Mouse (Mus musculus): ENCODE results near the gene Tnnc2. TPM values are rescaled to one million over a fixed set of nuclear protein-coding genes. Genes with fewer than 3 reads are reported as not detected.
A peak's percentile ranks its signal among the peaks of the same experiment; 100 is the strongest.

Gene Tnnc2
- 8.1 and 16.8 TPM in 2 replicates for polyA plus RNA-seq (2015; fragmentation: Nextera tagmentation; extraction: Ambion mirVana)

DNA sequence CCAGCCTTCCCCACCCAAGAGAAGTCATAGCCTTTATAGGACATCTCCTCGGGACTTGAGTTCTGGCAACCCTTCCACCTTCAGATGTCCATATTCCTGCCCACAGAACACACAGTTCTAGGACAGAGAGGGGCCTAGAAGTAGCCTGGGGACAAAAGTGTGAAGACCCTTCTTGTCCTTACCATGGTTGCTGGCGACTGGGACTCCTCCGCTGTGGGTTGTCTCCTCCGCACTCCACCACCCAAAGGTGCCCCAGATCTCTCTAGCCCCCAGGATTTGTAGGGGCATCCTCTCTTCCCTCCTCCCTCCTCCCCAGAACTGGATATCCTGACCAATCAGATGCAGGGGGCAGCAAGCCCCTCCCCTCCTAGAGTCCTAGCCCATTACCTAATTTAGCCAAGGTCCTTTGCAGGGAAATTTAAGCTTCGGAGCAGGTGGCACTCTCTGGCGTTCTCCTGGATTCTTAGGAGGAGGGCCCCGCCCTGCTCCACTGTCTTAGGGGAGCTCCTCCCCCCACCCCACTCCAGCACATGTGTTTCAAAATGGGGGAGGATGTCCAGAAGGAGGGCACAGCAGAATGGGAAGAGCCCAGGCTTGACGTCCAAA, at the start of gene Tnnc2:
Gene Tnnc2, minus strand, starts transcription at position 487 of the 606 bp plus-strand sequence.
- Histone ChIP-seq H3K9ac (no peak within 1 kb of the TSS), H3K36me3 (no peaks in the 10 kb centered on the region), H3K27ac (no peak within 1 kb of the TSS), H3K9me3 (no peaks in the 10 kb centered on the region), H3K4me2 (no peak within 1 kb of the TSS), H3K4me3 (replicated peaks) (no peak within 1 kb of the TSS), H3K27me3 (replicated peaks) (no peaks in the 10 kb centered on the region), H3K4me1 (peaks cover 1% of the 10 kb centered on the region; the same call in 1 of the 2 replicates)
- 73% methylated on average over 8 of the region's 8 CpGs for WGBS
- ATAC-seq (ENCODE audit: insufficient read depth, low FRiP score, low read depth) = no peak

DNA sequence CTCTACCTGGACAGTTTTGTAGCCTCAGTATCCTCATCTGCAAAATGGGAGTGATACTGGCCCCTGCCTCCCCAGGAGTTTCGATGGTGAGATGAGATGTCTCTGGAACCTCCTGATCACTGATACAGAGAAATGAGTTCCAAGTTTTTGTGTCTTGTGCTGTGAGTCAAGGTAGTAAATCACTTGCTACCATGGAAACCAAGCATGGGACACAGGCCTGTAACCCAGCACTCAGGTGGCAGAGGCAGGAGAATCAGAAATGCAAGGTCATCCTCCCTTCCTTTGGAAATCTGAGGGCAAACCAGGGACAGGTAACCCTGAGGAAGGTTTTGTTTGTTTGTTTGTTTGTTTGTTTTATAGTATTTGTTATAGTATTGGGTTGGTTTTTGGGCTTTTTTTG, 49.3 kb upstream of the Tnnc2 start:
- Histone ChIP-seq H3K4me2 (no peak overlapping the region), H3K27ac (no peak overlapping the region), H3K27me3 (replicated peaks) (no peaks in the 10 kb centered on the region), H3K9me3 (no peaks in the 10 kb centered on the region), H3K36me3 (peaks cover 16% of the 10 kb centered on the region), H3K4me1 (peaks cover 6% of the 10 kb centered on the region), H3K9ac (no peak overlapping the region), H3K4me3 (replicated peaks) (no peak overlapping the region)
- WGBS = 100% methylated on average over 1 of the region's 1 CpGs
- no peak for ATAC-seq (ENCODE audit: insufficient read depth, low FRiP score, low read depth)

DNA sequence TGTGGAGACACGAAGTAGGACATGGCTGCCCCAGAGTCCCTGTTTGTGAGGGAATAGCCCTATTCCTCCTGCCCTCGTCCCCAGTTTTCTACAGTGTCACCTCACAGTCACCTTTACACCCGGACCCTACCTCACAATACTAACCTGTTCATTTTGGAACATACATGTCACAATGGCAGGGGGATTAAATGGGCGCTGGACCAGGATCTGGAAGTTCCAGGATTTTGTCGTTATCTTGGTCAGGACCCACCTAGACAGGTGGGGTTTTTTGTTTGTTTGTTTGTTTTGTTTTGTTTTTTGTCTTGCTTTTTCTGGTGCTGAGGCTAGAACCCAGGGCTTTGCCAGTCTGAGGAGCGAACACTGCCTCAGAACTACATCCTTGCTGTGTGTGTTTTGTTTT, 48.7 kb upstream of the Tnnc2 start, which contains the start of gene Spata25:
Gene Spata25, minus strand, starts transcription at position 101 of the 400 bp plus-strand sequence.
- Histone ChIP-seq H3K27ac (no peak within 1 kb of the TSS), H3K36me3 (peaks cover 16% of the 10 kb centered on the region), H3K9ac (no peak within 1 kb of the TSS), H3K4me3 (replicated peaks) (no peak within 1 kb of the TSS), H3K4me2 (no peak within 1 kb of the TSS), H3K9me3 (no peaks in the 10 kb centered on the region), H3K27me3 (replicated peaks) (no peaks in the 10 kb centered on the region), H3K4me1 (peaks cover 7% of the 10 kb centered on the region)
- no peak for ATAC-seq (ENCODE audit: insufficient read depth, low FRiP score, low read depth)
- WGBS = 78% methylated on average over 6 of the region's 6 CpGs

DNA sequence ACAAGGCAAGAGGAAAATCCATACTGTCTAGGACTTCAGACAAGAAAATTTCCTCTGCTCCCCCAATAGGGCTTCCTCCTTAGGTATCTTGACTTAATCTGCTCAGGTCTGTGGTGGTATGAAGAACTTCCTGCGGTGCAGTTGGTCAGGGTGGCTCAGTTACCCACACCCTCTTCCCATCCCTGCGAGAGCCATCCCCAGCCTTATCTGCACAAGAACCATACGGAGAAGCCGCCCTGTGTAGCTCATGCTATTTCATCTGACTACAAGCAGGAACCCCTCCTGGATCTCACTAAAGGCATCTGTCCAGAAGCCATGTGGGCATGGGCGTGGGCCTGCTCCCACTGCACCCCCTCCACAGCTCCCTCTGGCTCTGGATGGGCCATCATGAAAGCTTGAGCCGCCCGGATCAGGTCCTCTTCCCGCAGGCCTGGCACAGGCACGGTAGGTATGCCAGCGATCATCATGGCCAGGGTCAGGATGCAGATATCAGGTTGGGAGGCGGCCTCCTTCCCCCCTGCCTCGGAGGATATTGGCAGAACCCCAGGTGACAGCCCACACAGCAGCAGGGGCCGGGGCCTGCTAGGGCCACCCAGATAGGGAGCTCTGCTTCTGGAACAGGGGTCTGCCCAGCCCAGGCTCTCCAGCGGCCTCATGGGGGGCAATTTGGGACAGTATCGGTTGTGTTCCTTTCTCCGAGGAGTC, 47.5 kb upstream of the Tnnc2 start:
- H3K4me3 ChIP-seq (replicated peaks) = no peak overlapping the region
- H3K27me3 ChIP-seq (replicated peaks) = no peaks in the 10 kb centered on the region
- H3K27ac ChIP-seq = no peak overlapping the region
- no peak for ATAC-seq (ENCODE audit: insufficient read depth, low FRiP score, low read depth)
- no peaks in the 10 kb centered on the region for H3K9me3 ChIP-seq
- H3K36me3 ChIP-seq = peaks cover 16% of the 10 kb centered on the region
- 86% methylated on average over 16 of the region's 16 CpGs for WGBS
- no peak overlapping the region for H3K9ac ChIP-seq
- H3K4me2 ChIP-seq = no peak overlapping the region
- peaks cover 4% of the 10 kb centered on the region for H3K4me1 ChIP-seq

DNA sequence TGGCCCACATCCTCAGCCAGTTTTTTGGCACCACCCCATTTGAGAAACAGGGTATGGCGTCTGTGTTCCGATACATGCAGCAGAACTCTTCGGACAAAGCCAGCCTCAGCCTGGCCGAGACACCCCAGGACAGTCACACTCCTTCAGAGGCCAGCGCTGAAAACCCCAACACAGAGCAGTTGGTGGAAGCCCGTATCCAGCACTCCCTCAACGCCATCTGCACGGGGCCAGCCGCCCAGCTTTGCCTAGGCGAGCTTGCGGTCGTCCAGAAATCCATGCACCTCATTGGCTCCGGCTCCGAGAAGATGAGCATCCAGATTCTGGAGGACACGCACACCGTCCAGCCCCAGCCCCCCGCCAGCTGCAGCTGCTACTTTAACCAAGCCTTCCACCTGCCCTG, 45.8 kb upstream of the Tnnc2 start:
- Histone ChIP-seq H3K9ac (no peak overlapping the region), H3K9me3 (no peaks in the 10 kb centered on the region), H3K27ac (no peak overlapping the region), H3K4me2 (no peak overlapping the region), H3K4me1 (peaks cover 4% of the 10 kb centered on the region; the same call in 1 of the 2 replicates), H3K4me3 (replicated peaks) (no peak overlapping the region), H3K27me3 (replicated peaks) (no peaks in the 10 kb centered on the region), H3K36me3 (peaks cover 16% of the 10 kb centered on the region)
- ATAC-seq (ENCODE audit: insufficient read depth, low FRiP score, low read depth) = no peak
- WGBS = 92% methylated on average over 17 of the region's 17 CpGs

DNA sequence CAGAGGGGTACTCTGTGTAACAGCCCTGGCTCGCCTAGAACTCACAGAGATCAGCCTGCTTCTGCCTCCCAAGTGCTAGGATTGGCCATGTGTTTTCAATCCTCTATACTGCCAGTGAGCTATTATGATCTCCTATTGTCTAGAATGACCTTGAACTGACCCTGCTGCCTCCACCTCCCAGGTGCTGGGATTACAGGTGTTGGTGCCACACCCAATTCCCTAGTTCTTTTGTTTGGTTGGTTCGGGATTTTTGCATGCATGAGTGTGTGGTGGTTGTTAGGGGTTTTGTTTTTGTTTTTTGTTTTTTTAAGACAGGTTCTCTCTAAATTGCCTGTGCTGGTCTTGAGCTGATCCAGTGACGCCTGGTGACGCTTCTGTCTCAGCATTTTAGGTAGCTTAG, 44.2 kb upstream of the Tnnc2 start:
- H3K9ac ChIP-seq = no peak overlapping the region
- H3K36me3 ChIP-seq = peaks cover 22% of the 10 kb centered on the region
- 90% methylated on average over 4 of the region's 4 CpGs for WGBS
- H3K9me3 ChIP-seq = no peaks in the 10 kb centered on the region
- H3K4me3 ChIP-seq (replicated peaks) = no peak overlapping the region; the same call in 1 of the 2 replicates
- H3K4me2 ChIP-seq = peak overlapping the region; percentile 58; the same call in 1 of the 2 replicates
- peaks cover 4% of the 10 kb centered on the region; the same call in 1 of the 2 replicates for H3K4me1 ChIP-seq
- no peak overlapping the region for H3K27ac ChIP-seq
- no peaks in the 10 kb centered on the region for H3K27me3 ChIP-seq (replicated peaks)
- no peak for ATAC-seq (ENCODE audit: insufficient read depth, low FRiP score, low read depth)

DNA sequence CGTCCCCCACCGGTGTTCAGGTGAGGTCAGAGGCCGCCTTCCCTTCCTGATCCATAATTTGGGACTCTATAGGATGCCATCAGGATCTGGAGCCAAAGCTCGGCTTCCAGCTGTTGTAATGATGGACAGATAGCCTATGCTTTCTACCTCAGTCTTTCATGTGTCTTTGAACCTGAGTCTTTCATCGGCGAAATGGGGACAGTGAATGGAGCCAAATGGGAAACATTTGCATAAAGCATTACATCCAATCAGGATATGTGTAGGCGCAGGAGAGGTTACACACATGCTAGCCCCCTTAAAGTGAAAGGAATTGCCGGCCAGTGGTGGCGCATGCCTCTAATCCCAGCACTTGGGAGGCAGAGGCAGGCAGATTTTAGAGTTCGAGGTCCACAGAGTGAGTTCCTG, 43.4 kb upstream of the Tnnc2 start:
- Histone ChIP-seq H3K36me3 (peaks cover 22% of the 10 kb centered on the region), H3K9me3 (no peaks in the 10 kb centered on the region), H3K4me3 (replicated peaks) (peak overlapping the region; percentile 66), H3K27ac (peak overlapping the region; percentile 75), H3K27me3 (replicated peaks) (no peaks in the 10 kb centered on the region), H3K9ac (peak overlapping the region; percentile 40; the same call in 1 of the 2 replicates), H3K4me2 (peak overlapping the region; percentile 58), H3K4me1 (peaks cover 4% of the 10 kb centered on the region; the same call in 1 of the 2 replicates)
- ATAC-seq (ENCODE audit: insufficient read depth, low FRiP score, low read depth) = peak; percentile 45; the same call in 1 of the 2 replicates
- WGBS = under 1% methylated on average over 10 of the region's 10 CpGs

DNA sequence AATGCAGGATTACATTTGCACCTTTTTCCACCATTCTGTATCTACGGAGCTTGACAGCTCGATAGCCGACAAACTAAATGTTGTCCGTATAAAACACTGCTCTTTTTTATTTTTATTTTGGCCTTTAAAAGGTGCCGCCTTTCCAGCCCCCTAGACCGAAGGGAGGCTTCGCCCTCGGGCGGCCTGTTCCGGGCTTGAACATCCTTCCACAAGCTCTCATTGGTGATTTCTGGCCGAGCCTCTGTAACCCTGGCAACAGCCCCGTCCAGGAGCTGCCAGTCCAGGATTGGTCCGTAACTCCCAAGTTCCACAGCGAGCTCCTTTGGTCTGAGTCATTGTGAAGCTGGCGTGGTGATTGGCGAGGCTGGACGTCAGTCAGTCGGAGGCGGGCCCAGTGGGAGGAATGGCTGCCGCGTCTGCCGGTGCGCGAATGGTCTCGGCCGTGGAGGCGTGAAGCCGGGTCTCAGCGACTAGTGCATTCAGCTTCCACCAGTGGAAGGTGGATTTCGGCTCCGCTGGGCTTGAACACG, 42.9 kb upstream of the Tnnc2 start, which contains the start of gene Zswim1:
Gene Zswim1, plus strand, starts transcription at position 51 of the 530 bp plus-strand sequence.
- H3K27me3 ChIP-seq (replicated peaks) = no peaks in the 10 kb centered on the region
- peaks cover 22% of the 10 kb centered on the region for H3K36me3 ChIP-seq
- no peaks in the 10 kb centered on the region for H3K9me3 ChIP-seq
- H3K27ac ChIP-seq = peak within 1 kb of the TSS; percentile 75
- H3K4me3 ChIP-seq (replicated peaks) = peak within 1 kb of the TSS; percentile 66
- WGBS = 1% methylated on average over 32 of the region's 32 CpGs
- peak within 1 kb of the TSS; percentile 58 for H3K4me2 ChIP-seq
- peaks cover 6% of the 10 kb centered on the region; the same call in 1 of the 2 replicates for H3K4me1 ChIP-seq
- ATAC-seq (ENCODE audit: insufficient read depth, low FRiP score, low read depth) = peak; percentile 99
- H3K9ac ChIP-seq = peak within 1 kb of the TSS; percentile 40; the same call in 1 of the 2 replicates

DNA sequence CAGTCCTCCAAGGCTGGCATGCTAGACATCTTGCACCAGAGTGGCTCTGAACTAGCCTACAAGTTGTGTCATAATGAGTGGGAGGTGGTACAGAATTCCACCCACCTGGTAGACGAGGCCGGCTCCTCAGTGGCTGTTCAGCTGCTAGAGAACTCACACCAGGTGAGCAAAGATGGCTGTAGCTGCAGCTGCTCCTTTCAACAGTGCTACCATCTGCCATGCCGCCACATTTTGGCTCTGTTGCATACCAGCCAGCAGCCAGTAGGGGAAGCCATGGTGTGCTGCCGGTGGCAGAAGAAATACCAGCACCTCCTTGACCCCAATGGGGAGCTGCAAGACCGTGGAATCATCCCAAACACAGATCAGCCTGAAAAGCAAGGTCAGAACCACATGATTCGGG, 41.3 kb upstream of the Tnnc2 start:
- ATAC-seq (ENCODE audit: insufficient read depth, low FRiP score, low read depth) = no peak
- Histone ChIP-seq H3K4me3 (replicated peaks) (no peak overlapping the region), H3K4me2 (no peak overlapping the region), H3K9ac (no peak overlapping the region), H3K9me3 (no peaks in the 10 kb centered on the region), H3K36me3 (peaks cover 17% of the 10 kb centered on the region; the same call in 1 of the 2 replicates), H3K4me1 (peaks cover 16% of the 10 kb centered on the region; the same call in 1 of the 2 replicates), H3K27me3 (replicated peaks) (no peaks in the 10 kb centered on the region), H3K27ac (no peak overlapping the region)
- WGBS = 88% methylated on average over 6 of the region's 6 CpGs

DNA sequence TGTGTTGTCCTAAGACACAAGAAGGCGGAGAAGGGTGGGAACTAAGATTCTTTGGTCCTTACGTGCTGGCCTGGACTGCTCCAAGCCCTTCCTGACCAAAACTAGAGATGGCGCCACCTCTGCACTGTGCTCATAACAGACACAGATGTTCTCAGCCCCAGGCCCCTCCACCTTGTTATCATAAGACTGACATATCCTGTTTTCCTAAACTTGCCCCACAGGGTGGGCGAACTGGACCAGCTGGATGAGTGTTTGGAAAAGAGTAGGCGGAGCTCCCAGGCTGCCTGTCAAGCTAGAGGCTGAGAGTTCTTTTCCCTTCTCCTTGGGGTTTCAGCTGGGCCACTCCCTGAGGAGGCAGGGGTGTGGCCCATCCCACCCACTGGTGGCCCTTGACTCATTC, 37.9 kb upstream of the Tnnc2 start:
- Histone ChIP-seq H3K4me2 (no peak overlapping the region), H3K27me3 (replicated peaks) (no peaks in the 10 kb centered on the region), H3K9me3 (no peaks in the 10 kb centered on the region), H3K4me1 (peaks cover 12% of the 10 kb centered on the region; the same call in 1 of the 2 replicates), H3K36me3 (peaks cover 6% of the 10 kb centered on the region; the same call in 1 of the 2 replicates), H3K9ac (no peak overlapping the region), H3K4me3 (replicated peaks) (no peak overlapping the region), H3K27ac (peak overlapping the region; percentile 14; the same call in 1 of the 2 replicates)
- ATAC-seq (ENCODE audit: insufficient read depth, low FRiP score, low read depth) = no peak
- WGBS = 45% methylated on average over 5 of the region's 5 CpGs

DNA sequence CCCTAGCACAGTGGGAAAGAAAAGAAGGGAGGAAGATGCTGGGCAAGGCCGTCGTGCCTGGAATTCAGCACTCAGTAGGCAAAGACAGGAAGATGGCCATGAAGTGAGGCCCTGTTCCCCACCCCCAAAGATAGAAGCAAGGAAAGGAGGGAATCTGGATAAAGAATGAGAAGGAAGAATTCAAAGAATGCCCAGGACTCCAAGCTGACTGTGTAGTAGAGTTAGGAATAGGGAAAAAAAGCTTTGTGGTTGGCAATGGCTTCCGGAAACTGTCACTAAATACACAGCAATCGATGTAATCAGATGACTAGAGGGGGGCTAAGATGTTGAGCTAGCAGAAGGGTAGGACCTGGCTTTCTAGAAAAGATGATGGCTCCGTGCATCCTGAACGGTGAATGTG, 37.4 kb upstream of the Tnnc2 start:
- no peaks in the 10 kb centered on the region for H3K9me3 ChIP-seq
- H3K4me3 ChIP-seq (replicated peaks) = no peak overlapping the region
- H3K9ac ChIP-seq = no peak overlapping the region
- H3K36me3 ChIP-seq = peaks cover 6% of the 10 kb centered on the region; the same call in 1 of the 2 replicates
- 65% methylated on average over 6 of the region's 6 CpGs for WGBS
- H3K4me1 ChIP-seq = peaks cover 12% of the 10 kb centered on the region; the same call in 1 of the 2 replicates
- ATAC-seq (ENCODE audit: insufficient read depth, low FRiP score, low read depth) = no peak
- no peak overlapping the region for H3K4me2 ChIP-seq
- no peaks in the 10 kb centered on the region for H3K27me3 ChIP-seq (replicated peaks)
- no peak overlapping the region for H3K27ac ChIP-seq
